Mouse (Mus musculus): ENCODE measurements at regions not wholly inside any gene's neighbourhood (a gene's known extent, or its start where the extent isn't known, plus 50 kb on each side); places are given as distances from the start of the nearest gene placed in this dataset.

DNA sequence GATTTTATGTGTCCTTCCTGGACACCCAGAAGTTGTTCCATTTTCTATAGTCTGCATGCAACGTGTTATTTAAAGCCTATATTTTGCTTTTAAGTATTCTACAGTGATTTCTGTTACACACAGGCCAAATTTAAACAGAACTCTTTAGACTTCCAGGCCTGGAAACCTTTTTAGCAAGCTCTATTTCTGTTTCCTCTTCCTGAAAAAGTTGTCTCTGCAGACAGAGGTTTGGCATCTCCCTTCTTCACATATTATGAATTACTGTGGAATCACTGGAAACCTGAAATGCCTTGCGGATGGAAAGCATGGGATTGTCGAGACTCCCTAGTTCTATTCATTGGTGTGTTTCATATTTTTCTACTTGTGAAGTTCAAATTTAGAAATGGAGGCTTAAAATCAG is 530.7 kb downstream of the Cd109 start:
- TF ChIP-seq CTCF (IDR thresholded peaks at IDR 0.05; ENCODE audit: low read depth) (no peak), EP300 (IDR thresholded peaks at IDR 0.05; ENCODE audit: low read depth) (no peak)

All from heart, postnatal 0 days (tissue).